Mouse (Mus musculus): ENCODE data around the gene AC134908.4.

GRCm38 (mm10) chr17:25765886-25766285, 29.6 kb downstream of the AC134908.4 start:
- no peak for TF ChIP-seq POLR2A (IDR thresholded peaks at IDR 0.05; ENCODE audit: extremely low read depth, insufficient read depth, low read length)
- TF ChIP-seq CTCF (IDR thresholded peaks at IDR 0.05; ENCODE audit: low read depth, low read length), result no peak

All from liver, adult 2 months (tissue).